ENCODE assay signal across 25 mouse cellular contexts in genomic region chr19:8604536-8605240, GRCm38 (mm10). TPM values are rescaled to one million over a fixed set of nuclear protein-coding genes. Genes with fewer than 3 reads are reported as not detected.
"Had no signal": no experiment of that assay in that cellular context is flagged by ENCODE, and none has a peak within 500 bp of the region (broad histone marks: within the 10 kb centered on the region; RNA-seq: fewer than 3 reads in every experiment).

No protein-coding gene starts in this region.

- H3K27ac ChIP-seq: hindbrain, embryonic 13.5 days; limb, embryonic 12.5 days; limb, embryonic 15.5 days; liver, embryonic 13.5 days; lung, embryonic 15.5 days; midbrain, embryonic 10.5 days; midbrain, embryonic 13.5 days; stomach, postnatal 0 days had no signal

- DNase-seq: left cerebral cortex, postnatal 4 days; lung, adult 18-20 months; lung, postnatal 10 days; lung, postnatal 36 days; right cerebral cortex, adult 18-20 months; right cerebral cortex, postnatal 14 days; right cerebral cortex, postnatal 4 days; thymus, adult 2 months; thymus, postnatal 14 days; thymus, postnatal 4 days had no signal

- H3K9me3 ChIP-seq: hindbrain, embryonic 13.5 days; limb, embryonic 12.5 days; limb, embryonic 15.5 days; liver, embryonic 13.5 days; lung, embryonic 15.5 days; megakaryocyte, embryonic 14.5 days; midbrain, embryonic 10.5 days; midbrain, embryonic 13.5 days had no signal

- ATAC-seq: hindbrain, embryonic 16.5 days; midbrain, embryonic 13.5 days; midbrain, embryonic 16.5 days had no signal

- H3K4me1 ChIP-seq: hindbrain, embryonic 13.5 days; limb, embryonic 12.5 days; limb, embryonic 15.5 days; lung, embryonic 15.5 days; midbrain, embryonic 13.5 days had no signal

- H3K36me3 ChIP-seq: hindbrain, embryonic 13.5 days; limb, embryonic 12.5 days; limb, embryonic 15.5 days; liver, embryonic 13.5 days; lung, embryonic 15.5 days; midbrain, embryonic 10.5 days; midbrain, embryonic 13.5 days had no signal

- H3K9ac ChIP-seq: hindbrain, embryonic 13.5 days; limb, embryonic 12.5 days; limb, embryonic 15.5 days; lung, embryonic 15.5 days; midbrain, embryonic 13.5 days had no signal

- H3K4me3 ChIP-seq: hindbrain, embryonic 13.5 days; limb, embryonic 12.5 days; limb, embryonic 15.5 days; liver, embryonic 13.5 days; lung, embryonic 15.5 days; megakaryocyte, embryonic 14.5 days; midbrain, embryonic 10.5 days; midbrain, embryonic 13.5 days; myocyte had no signal

- H3K27me3 ChIP-seq: hindbrain, embryonic 13.5 days; limb, embryonic 12.5 days; limb, embryonic 15.5 days; lung, embryonic 15.5 days; midbrain, embryonic 13.5 days had no signal

- H3K4me2 ChIP-seq: hindbrain, embryonic 13.5 days; limb, embryonic 12.5 days; limb, embryonic 15.5 days; liver, embryonic 13.5 days; lung, embryonic 15.5 days; midbrain, embryonic 13.5 days had no signal

RNA-seq across cellular contexts. Expression of gene Slc22a6, which starts 13.2 kb away (rescaled TPM):
- polyA plus RNA-seq: limb, embryonic 12.5 days; liver, embryonic 13.5 days; myocyte; neural tube, embryonic 14.5 days; stomach, embryonic 14.5 days; stomach, postnatal 0 days had no signal

RNA-seq across cellular contexts. Expression of gene Slc22a8, which starts 13.6 kb away (rescaled TPM):
- polyA plus RNA-seq: limb, embryonic 12.5 days; myocyte; neural tube, embryonic 11.5 days; stomach, embryonic 14.5 days had no signal

RNA-seq across cellular contexts. Expression of gene Chrm1, which starts 58.9 kb away (rescaled TPM):
- polyA plus RNA-seq: liver, embryonic 13.5 days; midbrain, embryonic 10.5 days; myocyte had no signal
